16 mouse cellular contexts compared by ENCODE assay signal in the genomic region with DNA sequence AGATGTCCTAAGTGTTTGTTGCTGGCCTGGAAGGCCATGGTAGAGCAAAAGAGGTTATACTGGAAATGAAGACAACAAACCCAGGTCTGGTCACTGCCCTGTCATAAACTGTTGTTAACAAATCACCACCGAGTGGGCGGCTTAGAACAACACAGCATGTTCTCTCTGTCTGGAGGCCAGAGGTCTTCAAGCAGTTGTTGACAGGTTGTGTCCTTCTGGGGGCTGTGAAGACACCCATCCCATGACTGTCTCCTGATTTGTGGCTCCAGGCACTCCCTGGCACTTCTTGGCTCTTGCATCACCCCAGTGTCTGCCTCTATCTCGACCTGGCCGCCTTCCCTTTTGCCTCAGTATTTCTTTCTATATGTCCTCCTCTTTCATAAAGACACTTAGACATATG. TPM values are rescaled to one million over a fixed set of nuclear protein-coding genes. Genes with fewer than 3 reads are reported as not detected.
DNase-seq lines count a peak whose midpoint lies in the region; ATAC-seq lines count a peak whose summit lies in the region.
"Had no signal": no experiment of that assay in that cellular context is flagged by ENCODE, and none has a peak within 500 bp of the region (broad histone marks: within the 10 kb centered on the region; RNA-seq: fewer than 3 reads in every experiment).

No protein-coding gene starts in this region.

- H3K4me2 ChIP-seq in heart, embryonic 12.5 days, result peak overlapping the region; percentile 81; the same call in 1 of the 2 replicates
- no peak overlapping the region for H3K4me2 ChIP-seq in neural tube, embryonic 15.5 days
- H3K4me2 ChIP-seq in lung, embryonic 15.5 days, result no peak overlapping the region
- H3K4me2 ChIP-seq: embryonic facial prominence, embryonic 13.5 days had no signal

- no peaks in the 10 kb centered on the region for H3K27me3 ChIP-seq in heart, embryonic 12.5 days (replicated peaks)
- peaks cover 14% of the 10 kb centered on the region for H3K27me3 ChIP-seq in neural tube, embryonic 15.5 days (replicated peaks)
- H3K27me3 ChIP-seq in lung, embryonic 15.5 days, result peaks cover 6% of the 10 kb centered on the region; the same call in 1 of the 2 replicates
- H3K27me3 ChIP-seq: embryonic facial prominence, embryonic 13.5 days had no signal

- H3K27ac ChIP-seq in heart, embryonic 12.5 days (ENCODE audit: poor library complexity, severe bottlenecking), result peak overlapping the region; percentile 91
- 0 out of 2 replicates have a peak overlapping the region, but pooled peaks have one; percentile 1 for H3K27ac ChIP-seq in neural tube, embryonic 15.5 days (replicated peaks)
- H3K27ac ChIP-seq in lung, embryonic 15.5 days, result peak overlapping the region; percentile 86
- H3K27ac ChIP-seq: embryonic facial prominence, embryonic 13.5 days had no signal

- no peaks in the 10 kb centered on the region for H3K36me3 ChIP-seq in heart, embryonic 12.5 days
- no peaks in the 10 kb centered on the region for H3K36me3 ChIP-seq in neural tube, embryonic 15.5 days
- H3K36me3 ChIP-seq in lung, embryonic 15.5 days, result no peaks in the 10 kb centered on the region
- H3K36me3 ChIP-seq: embryonic facial prominence, embryonic 13.5 days had no signal

- H3K4me3 ChIP-seq in heart, embryonic 12.5 days, result no peak overlapping the region
- H3K4me3 ChIP-seq in neural tube, embryonic 15.5 days (replicated peaks), result no peak overlapping the region
- H3K4me3 ChIP-seq in lung, embryonic 15.5 days, result no peak overlapping the region
- H3K4me3 ChIP-seq: embryonic facial prominence, embryonic 13.5 days had no signal

- no peak overlapping the region for H3K9ac ChIP-seq in heart, embryonic 12.5 days
- H3K9ac ChIP-seq in neural tube, embryonic 15.5 days (replicated peaks), result no peak overlapping the region
- no peak overlapping the region for H3K9ac ChIP-seq in lung, embryonic 15.5 days
- H3K9ac ChIP-seq: embryonic facial prominence, embryonic 13.5 days had no signal

- no peak for DNase-seq in heart, adult 8-10 months (ENCODE audit: low spot score)
- no peak for DNase-seq in neural tube, embryonic 10.5 days (ENCODE audit: extremely low spot score, low spot score)
- DNase-seq in urinary bladder, adult 18-20 months (ENCODE audit: low spot score in 2 of 2), result no peak
- no peak for DNase-seq in MN1 (ENCODE audit: low spot score)
- no peak for DNase-seq in thymus, postnatal 0 days (ENCODE audit: low spot score)
- DNase-seq: cerebellum, postnatal 10 days; left cerebral cortex, postnatal 4 days; thymus, postnatal 14 days had no signal

- no peak for ATAC-seq in heart, embryonic 12.5 days (ENCODE audit: insufficient number of reproducible peaks, low FRiP score)
- no peak for ATAC-seq in neural tube, embryonic 15.5 days (ENCODE audit: low FRiP score)
- ATAC-seq in lung, embryonic 15.5 days (ENCODE audit: borderline replicate concordance, extremely low read depth, low FRiP score, low TSS enrichment), result no peak

- WGBS in heart, embryonic 12.5 days, result 17% methylated on average over 4 of the region's 4 CpGs
- WGBS in neural tube, embryonic 15.5 days, result 77% methylated on average over 4 of the region's 4 CpGs
- 51% methylated on average over 4 of the region's 4 CpGs for WGBS in lung, embryonic 15.5 days

- H3K4me1 ChIP-seq in heart, embryonic 12.5 days (replicated peaks), result peaks cover 37% of the 10 kb centered on the region
- H3K4me1 ChIP-seq in neural tube, embryonic 15.5 days, result peaks cover 27% of the 10 kb centered on the region
- peaks cover 38% of the 10 kb centered on the region for H3K4me1 ChIP-seq in lung, embryonic 15.5 days

- H3K9me3 ChIP-seq in heart, embryonic 12.5 days (replicated peaks), result no peaks in the 10 kb centered on the region
- H3K9me3 ChIP-seq in neural tube, embryonic 15.5 days (replicated peaks), result no peaks in the 10 kb centered on the region
- no peaks in the 10 kb centered on the region for H3K9me3 ChIP-seq in lung, embryonic 15.5 days
- H3K9me3 ChIP-seq: embryonic facial prominence, embryonic 13.5 days had no signal

RNA-seq across cellular contexts. Expression of gene Cttnbp2nl, which starts 2.7 kb away (rescaled TPM):
- polyA plus RNA-seq in heart, embryonic 12.5 days (2016; fragmentation: Nextera tagmentation; extraction: Ambion mirVana), result 40.1 and 43.3 TPM in 2 replicates
- 10 to 100 TPM; 14.0 to 21.4 (median 15.6) TPM for total RNA-seq in heart, adult 8-10 months (2022)
- polyA plus RNA-seq in neural tube, embryonic 15.5 days (2015; fragmentation: Nextera tagmentation; extraction: Ambion mirVana), result 35.8 and 38.8 TPM in 2 replicates
- 32.9 and 34.5 TPM in 2 replicates for polyA plus RNA-seq in lung, embryonic 15.5 days (2015; fragmentation: Nextera tagmentation; extraction: Ambion mirVana)
- polyA plus RNA-seq in thymus, postnatal 0 days (2015; fragmentation: Nextera tagmentation; extraction: Ambion mirVana), result 6.7 TPM in 2 replicates

RNA-seq across cellular contexts. Expression of gene 4930564D02Rik, which starts 11.0 kb away (rescaled TPM):
- polyA plus RNA-seq in heart, embryonic 12.5 days (2016; fragmentation: Nextera tagmentation; extraction: Ambion mirVana), result not detected in 2 replicates
- total RNA-seq in heart, adult 8-10 months (2022), result not detected
- not detected in 2 replicates for polyA plus RNA-seq in neural tube, embryonic 15.5 days (2015; fragmentation: Nextera tagmentation; extraction: Ambion mirVana)
- polyA plus RNA-seq in lung, embryonic 15.5 days (2015; fragmentation: Nextera tagmentation; extraction: Ambion mirVana), result not detected in 2 replicates
- not detected in 2 replicates for polyA plus RNA-seq in thymus, postnatal 0 days (2015; fragmentation: Nextera tagmentation; extraction: Ambion mirVana)
- total RNA-seq: adrenal gland, postnatal 36 days; hematopoietic stem cell, adult 5-6 weeks; left cerebral cortex, postnatal 4 days had no signal
- polyA plus RNA-seq: embryonic facial prominence, embryonic 13.5 days; liver, embryonic 16.5 days; spleen, adult 2 months had no signal

Comparison
In these comparisons a context has a peak if more than half of its experiments do, and no peak if none do; other contexts are left out.
1. H3K27ac ChIP-seq: peak in every context shown above with its lines; median percentile 91 in heart, embryonic 12.5 days; 86 in lung, embryonic 15.5 days; 1 in neural tube, embryonic 15.5 days.